Mouse (Mus musculus): Measurements from ENCODE around the gene Nub1.

The Nub1 gene

DNA sequence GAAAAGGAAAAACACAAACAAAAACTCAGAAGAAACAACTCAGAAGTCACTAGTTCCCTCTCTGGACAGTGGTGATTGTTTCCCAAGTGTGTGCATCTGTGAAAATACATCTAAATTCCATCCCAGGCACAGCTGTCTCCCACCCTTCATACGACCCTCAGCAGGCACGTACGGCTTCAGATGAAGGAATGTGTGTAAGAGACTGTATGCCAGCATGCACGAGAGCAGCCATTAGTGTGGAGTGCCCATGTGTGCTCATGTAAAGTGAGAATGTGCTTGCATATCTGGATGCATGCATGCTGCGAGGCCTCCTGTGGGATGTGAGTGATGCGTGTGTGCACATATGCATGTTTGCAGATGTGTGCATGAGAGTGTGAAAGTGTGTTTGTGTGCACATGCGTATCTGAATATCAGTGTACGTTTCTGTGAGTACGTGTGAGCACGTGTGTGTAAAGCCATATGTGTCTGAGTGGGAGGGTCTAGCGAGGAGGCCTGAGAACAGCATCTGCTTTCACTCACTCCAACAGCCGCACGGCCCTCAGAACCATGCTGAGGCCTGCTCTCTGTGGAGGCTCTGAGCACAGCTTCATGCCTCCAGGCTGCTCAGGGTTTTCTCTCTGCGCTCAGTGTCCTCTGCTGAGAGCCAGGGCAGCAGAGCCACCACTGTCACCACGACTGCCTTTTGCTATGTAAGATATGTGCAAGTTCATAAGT is 56.0 kb downstream of the Nub1 start:
- no peak for DNase-seq (ENCODE audit: low spot score)

DNA sequence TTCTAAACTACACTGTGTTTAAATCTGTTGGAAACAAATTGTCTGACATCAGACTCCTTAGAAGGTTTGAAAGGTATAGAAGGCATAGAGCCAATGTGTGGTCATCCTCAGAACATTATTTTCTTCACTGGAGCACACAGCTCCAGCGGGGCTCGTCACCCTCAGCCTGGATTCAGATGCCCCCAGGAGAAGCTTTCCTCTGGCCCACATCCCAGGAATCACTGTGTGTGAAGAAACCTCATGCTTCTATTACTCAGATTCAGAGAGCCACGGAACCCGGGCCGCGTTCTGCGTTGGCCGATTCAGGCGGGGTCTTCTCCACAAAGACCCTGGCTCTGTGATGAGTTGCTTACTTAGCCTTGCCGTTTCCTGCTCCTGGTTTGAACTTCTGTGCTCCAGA is 58.6 kb downstream of the Nub1 start:
- no peak for DNase-seq (ENCODE audit: low spot score)

DNA sequence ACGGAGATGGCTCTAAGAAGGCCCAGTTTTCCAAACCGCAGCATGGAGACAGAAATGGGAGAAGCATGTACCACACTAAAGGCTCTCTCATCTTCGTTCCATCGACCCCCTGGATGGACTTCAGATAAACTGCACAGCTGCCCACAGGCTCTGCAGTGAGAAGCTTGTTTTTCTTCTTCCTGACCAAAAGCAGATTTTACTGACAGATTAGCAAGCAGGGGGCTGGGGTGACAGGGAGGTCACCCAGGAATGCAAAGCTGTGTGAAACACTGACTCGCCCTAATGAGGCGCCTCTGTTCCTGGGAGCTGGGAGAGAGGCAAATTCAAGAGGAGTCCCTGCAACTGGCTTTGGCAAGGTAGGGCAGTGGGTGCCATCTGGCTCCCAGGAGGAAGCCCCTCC is 62.2 kb downstream of the Nub1 start:
- no peak for DNase-seq (ENCODE audit: low spot score)

DNA sequence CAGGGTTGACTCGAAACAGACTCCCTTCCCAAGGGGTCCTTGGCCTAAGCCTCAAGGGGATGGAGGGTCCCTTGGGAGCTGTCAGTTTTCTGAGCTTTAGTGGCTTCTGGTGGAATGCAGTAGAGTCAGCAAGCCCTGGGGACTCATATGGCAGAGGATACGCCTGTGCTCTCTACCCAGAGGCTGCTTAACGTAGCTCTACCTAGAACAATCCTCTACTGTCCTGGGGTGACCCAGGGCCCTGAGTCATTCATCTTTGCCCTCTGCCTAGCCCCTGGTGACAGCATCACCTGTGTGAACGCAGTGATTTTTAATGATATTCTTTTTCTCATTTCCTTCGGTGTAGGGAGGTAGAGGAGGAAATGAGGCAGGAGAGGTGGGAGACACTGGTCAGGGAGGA is 64.4 kb downstream of the Nub1 start:
- no peak for DNase-seq (ENCODE audit: low spot score)

DNA sequence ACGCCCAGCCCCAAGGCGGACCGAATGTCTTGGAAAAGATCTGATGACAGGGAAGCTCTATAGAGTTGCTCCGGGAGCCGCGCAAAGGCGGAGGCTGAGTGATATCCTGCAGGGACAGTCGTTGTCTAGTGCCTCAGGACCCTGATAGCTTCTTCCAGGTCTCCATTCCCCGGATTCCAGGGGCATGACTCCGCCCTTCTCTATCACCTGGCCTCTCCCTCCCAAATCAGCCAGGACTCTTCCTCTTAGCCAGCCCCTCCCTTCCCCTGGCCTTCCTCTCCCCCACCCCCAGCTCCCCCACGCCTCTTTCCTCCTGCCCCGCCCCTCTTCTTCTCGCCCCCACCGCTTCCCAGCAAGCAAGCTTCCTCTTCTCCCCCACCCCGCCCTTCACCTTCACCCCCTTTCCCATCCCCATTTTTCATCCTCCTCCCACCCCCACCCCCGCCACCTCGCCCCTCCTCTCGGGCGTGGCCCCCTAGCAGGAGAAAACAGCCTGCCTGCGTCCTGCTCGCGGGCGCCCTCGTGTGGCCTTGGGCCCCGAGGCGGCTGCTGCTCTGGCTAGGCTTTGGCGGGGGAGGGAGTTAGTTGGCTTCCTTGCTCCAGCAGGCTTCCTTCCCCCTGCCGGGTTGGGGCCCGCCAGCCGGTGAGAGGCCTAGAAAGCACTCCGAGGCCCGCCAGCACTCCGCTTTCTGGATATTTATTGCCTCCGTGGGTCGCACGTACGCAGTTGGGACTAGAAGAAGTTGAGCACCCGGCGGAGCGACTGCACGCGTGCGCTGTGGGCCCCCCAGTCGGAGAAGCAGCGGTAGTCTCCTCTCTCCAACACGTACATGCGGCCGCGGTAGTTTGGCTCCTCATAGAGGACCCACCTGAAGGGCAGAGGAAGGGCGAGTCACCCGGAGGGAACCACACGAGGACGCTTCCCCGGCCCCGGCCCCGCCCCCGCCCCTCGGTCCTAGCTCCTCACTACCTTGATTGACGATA is 65.3 kb downstream of the Nub1 start:
- peak; percentile 90 for DNase-seq (ENCODE audit: low spot score)

DNA sequence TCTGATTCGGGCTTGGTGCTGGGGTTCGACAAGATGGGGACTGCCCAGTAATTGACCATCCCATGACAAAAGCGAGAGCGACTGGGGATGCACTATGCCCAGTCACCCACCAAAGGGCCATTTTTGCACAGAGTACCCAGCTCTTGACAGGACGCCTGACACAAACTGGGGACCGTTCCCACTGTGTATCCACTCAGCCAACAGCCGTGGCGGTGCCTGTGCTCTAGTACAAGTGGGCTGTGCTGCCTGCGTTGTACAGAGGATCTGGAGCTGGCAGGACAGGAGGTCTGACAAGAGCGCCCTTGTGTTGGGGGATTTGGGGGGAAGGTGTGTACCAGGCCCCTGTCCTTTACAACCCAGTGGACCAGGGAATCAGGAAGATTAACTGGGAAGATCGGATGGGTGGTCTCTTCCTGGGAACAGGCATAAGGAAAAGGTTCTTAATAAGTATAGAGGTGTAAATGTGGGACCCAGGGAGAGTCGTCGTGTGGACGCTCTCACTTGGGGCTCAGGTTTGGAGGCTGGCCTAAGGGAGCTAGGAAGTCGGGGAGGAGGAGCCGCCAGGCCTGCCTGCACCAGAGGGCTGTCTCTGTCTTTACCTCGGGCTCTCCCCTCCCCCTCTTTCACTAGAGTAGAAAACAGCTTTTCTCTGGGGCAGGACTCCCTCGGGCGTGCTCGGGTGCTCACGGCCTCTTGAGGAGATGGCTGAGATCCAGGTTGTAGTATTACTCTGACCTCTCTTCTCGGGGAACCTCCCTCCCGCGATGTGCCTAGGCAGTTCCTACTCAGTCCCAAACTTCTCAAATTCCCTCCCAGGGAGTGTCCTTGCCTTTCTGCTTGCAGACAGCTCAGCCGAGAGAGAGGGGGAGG is 66.2 kb downstream of the Nub1 start:
- peak; percentile 67 for DNase-seq (ENCODE audit: low spot score)

DNA sequence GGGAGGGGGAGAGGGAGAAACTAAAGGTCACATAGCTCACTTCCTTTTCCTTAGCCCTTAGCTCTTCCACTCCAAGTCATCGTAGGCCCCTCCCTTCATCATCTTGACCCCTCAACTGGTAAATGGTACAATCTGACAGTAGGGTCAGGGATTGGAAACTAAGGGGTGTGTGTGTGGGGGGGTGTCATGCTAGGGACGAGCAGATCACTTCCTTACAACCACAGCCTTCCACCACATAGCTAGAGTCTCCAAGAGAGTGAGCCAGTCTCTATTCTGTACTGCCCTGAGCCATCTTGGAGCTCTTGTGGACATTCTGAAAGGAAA is 66.8 kb downstream of the Nub1 start:
- no peak for DNase-seq (ENCODE audit: low spot score)

DNA sequence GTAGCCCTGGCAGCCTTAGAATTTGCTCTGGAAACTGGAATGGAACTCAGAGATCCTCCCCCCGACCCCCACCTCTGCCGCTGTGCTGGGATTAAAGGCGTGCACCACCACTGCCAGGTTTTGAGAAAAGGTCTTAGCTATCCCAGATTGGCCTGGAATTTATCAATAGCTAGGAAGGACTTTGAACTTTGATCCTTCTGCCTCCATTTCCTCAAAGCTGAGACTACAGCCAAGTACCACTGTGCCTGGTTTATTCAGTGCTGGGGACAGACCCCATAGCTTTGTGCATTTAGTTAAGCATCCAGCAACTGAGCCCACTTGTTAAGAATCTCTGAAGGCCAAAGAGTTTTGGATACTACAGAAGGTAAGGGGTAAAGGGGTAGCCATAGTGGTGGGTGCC is 71.6 kb downstream of the Nub1 start:
- DNase-seq (ENCODE audit: low spot score) = no peak

DNA sequence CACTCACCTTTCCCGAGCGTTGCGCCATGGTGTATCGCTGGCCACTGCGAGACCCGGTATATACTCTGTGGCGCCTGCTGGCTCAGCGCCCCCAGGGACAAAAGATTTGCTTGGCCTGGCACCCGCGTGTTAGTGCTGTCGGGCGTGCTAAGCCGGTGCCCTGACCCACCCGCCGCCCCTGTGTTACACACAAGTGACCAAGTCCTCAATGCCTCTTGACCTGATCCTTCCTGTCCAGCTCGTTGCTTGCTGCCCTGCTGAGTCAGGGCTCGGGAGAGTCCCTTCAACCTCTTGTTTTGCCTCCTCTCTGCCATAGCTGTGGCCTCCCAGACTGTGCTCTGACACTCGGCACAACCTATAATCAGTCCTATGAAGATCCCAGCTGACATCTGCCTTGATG is 72.5 kb downstream of the Nub1 start, which contains the start of gene Crygn:
Gene Crygn (minus strand): TSS at position 193 of the 400 bp plus-strand sequence.
- no peak for DNase-seq (ENCODE audit: low spot score)

All from lung, postnatal 25 days (tissue).